Mouse (Mus musculus) megakaryocyte, embryonic 14.5 days (primary cell): ENCODE results near the gene Tysnd1. TPM values are rescaled to one million over a fixed set of nuclear protein-coding genes. Genes with fewer than 3 reads are reported as not detected.

Experiments
- H3K27me3 ChIP-seq: replicated peaks from 2 replicates; pipeline ENCODE3; 2012; ENCODE audit warnings: inconsistent platforms
- H3K36me3 ChIP-seq: replicated peaks from 2 replicates; pipeline ENCODE3; 2012; ENCODE audit warnings: low read length, inconsistent platforms, mixed read lengths
- H3K4me1 ChIP-seq: 2 replicates; pipeline ENCODE4 v1.6.1; 2012; ENCODE audit warnings: inconsistent platforms
- H3K4me3 ChIP-seq: replicated peaks from 2 replicates; pipeline ENCODE3; 2012; ENCODE audit warnings: moderate library complexity, mild to moderate bottlenecking, inconsistent platforms
- H3K9me3 ChIP-seq: 2 replicates; pipeline ENCODE4 v1.6.1; 2012; ENCODE audit warnings: inconsistent platforms
- FLI1 ChIP-seq: IDR thresholded peaks from 2 replicates; pipeline ENCODE4 v1.6.1; 2012; ENCODE audit warnings: low read length, inconsistent platforms, mixed read lengths
- GATA1 ChIP-seq: IDR thresholded peaks from 3 replicates; pipeline ENCODE4 v1.6.1; 2012; ENCODE audit warnings: mixed read lengths, low read length, inconsistent platforms, borderline replicate concordance
- polyA plus RNA-seq: library from polyadenylated mRNA; stranded (reverse); fragments of >175 nt; gene quantifications from 2 replicates; pipeline ENCODE4 v1.2.3, GENCODE M21; 2012; ENCODE audit warnings: low replicate concordance; ENCODE audit not compliant: insufficient read depth

The Tysnd1 gene
- polyA plus RNA-seq, 1 experiment: 167 TPM

DNA sequence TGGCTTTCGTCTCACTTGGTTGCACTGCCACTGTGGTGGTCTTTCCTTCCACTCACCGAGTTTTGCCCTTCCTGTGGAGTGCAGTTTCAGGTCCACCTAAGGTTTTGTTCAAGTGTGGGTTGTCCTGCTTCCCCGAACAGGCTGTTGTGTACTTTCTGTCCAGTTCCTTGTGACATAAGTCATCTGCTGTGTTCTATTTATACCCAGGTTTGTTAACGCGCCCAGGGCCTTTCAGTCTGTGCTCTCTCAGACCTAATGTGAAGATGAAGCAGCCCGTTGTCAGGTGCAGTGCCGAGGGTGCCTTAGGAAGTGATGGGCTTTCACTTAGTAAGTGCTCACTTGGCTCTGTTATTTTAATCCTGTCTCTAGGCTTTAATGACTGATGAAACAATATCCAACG is 5.9 kb upstream of the Tysnd1 start:
- H3K36me3 ChIP-seq: peaks cover 90% of the 10 kb centered on the region
- H3K4me1 ChIP-seq: no peaks in the 10 kb centered on the region
- no peaks in the 10 kb centered on the region for H3K9me3 ChIP-seq
- H3K4me3 ChIP-seq: no peak overlapping the region
- TF ChIP-seq GATA1: no peak
- no peak for TF ChIP-seq FLI1
- no peaks in the 10 kb centered on the region for H3K27me3 ChIP-seq

DNA sequence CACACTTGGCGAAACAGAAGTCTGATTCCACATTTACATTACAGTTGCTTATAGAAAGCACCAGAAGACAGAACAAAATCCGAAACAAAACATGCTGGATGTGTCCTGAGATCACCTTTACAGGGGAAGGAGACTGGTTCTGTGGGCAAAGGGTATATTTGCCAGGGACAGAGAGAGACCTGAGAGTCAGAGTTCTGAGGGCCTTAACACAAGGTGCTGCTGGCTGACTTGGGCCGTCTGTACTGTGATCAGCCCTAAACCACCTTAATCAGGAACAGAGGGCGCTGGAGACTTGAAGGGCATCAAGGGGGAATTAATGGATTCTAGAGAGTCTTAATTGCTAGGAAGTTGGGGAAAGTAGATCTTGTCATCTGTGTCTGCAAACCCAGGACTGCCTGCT is 1.8 kb upstream of the Tysnd1 start:
- Histone ChIP-seq H3K4me3 (no peak overlapping the region), H3K9me3 (no peaks in the 10 kb centered on the region), H3K27me3 (no peaks in the 10 kb centered on the region), H3K36me3 (peaks cover 67% of the 10 kb centered on the region), H3K4me1 (peaks cover 27% of the 10 kb centered on the region)
- no peak for TF ChIP-seq GATA1
- no peak for TF ChIP-seq FLI1

DNA sequence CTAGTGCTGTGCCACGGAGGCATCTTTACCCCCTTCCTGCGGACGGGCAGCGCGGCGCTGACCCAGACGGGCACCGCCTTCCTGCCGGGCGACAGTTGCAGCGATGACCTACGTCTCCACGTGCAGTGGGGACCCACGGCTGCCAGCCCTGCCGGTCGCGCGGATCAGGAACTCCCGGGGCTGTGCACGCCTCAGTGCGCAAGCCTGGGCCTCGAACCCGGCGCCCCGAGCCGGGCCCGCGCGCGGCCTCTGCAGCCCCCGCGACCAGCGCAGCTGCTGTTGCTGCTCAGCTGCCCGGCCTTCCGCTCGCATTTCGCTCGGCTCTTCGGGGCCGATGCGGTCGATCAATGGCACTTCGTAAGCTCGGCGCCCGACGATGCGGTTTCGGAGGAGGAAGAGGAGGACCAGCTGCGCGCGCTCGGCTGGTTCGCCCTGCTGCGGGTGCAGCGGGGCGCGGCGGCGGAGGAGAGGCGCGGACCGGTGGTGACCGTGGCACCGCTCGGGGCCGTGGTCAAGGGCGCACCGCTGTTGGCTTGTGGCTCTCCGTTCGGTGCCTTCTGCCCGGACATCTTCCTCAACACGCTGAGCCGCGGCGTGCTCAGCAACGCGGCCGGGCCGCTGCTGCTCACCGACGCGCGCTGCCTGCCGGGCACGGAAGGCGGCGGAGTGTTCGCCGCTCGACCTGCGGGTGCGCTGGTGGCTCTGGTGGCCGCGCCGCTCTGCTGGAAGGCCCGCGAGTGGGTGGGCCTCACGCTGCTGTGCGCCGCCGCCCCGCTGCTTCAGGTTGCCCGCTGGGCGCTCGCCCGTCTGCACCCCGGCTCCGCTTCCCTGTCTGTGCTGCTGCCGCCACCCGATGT is 617 bp downstream of the Tysnd1 start:
- Histone ChIP-seq H3K4me3 (peak overlapping the region; percentile 93), H3K4me1 (peaks cover 37% of the 10 kb centered on the region), H3K9me3 (no peaks in the 10 kb centered on the region), H3K27me3 (no peaks in the 10 kb centered on the region), H3K36me3 (peaks cover 63% of the 10 kb centered on the region)
- TF ChIP-seq GATA1 (no peak), FLI1 (no peak)

DNA sequence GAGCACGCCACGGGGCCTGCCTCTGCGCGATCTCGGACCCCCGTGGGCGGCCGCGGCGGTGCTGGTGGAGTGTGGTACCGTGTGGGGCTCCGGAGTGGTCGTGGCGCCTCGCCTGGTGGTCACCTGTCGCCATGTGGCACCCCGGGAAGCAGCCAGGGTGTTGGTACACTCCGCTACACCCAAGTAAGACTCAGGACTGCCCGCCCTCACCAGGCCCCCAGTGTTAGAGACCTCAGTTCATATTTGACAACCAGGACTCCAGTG is 1.2 kb downstream of the Tysnd1 start:
- Histone ChIP-seq H3K36me3 (peaks cover 62% of the 10 kb centered on the region), H3K9me3 (no peaks in the 10 kb centered on the region), H3K27me3 (no peaks in the 10 kb centered on the region), H3K4me3 (peak overlapping the region; percentile 93), H3K4me1 (peaks cover 37% of the 10 kb centered on the region)
- TF ChIP-seq GATA1: no peak
- no peak for TF ChIP-seq FLI1

DNA sequence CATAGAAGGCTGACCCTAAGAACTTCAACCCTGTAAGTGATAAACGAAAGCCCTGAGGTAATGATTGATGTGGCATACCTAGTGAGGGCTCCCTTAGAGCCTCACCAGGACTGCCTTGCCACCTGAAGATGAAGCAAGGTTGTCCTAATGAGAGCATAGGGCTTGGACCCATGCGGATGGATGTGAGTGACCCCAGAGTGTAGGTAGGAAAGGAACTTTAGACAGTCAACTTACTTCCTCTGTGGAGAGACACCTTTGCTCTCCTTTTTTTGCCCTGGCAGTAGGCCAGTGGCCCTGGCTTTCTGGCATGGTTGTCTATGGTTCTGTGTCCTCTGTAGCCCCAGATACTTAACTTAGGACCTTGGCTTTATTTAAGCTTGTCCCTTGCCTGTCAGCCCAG is 1.7 kb downstream of the Tysnd1 start:
- TF ChIP-seq GATA1 (no peak), FLI1 (no peak)
- no peaks in the 10 kb centered on the region for H3K27me3 ChIP-seq
- peak overlapping the region; percentile 93 for H3K4me3 ChIP-seq
- H3K9me3 ChIP-seq: no peaks in the 10 kb centered on the region
- H3K36me3 ChIP-seq: peaks cover 62% of the 10 kb centered on the region
- peaks cover 37% of the 10 kb centered on the region for H3K4me1 ChIP-seq

DNA sequence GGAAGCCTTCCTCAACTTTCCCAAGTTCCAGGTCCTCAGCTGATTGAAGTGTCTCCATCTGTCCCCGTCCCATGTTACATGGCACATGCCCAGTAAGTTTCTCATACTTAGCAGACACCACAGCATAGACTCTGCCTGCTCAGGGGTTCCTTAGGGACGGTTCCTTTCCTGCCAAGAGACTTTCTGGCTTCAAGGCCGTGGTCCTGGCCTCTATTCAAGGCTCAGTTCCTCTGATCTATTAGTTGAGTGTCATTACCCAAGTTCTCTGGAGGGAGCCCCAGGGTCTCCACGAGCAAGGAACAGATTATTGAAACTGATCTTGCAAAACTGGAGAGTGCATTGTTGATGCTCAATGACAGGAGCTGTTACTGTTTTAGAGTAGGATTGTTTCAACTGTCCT is 9.3 kb downstream of the Tysnd1 start:
- Histone ChIP-seq H3K4me3 (no peak overlapping the region), H3K36me3 (peaks cover 48% of the 10 kb centered on the region), H3K9me3 (no peaks in the 10 kb centered on the region), H3K4me1 (peaks cover 12% of the 10 kb centered on the region), H3K27me3 (no peaks in the 10 kb centered on the region)
- no peak for TF ChIP-seq FLI1
- TF ChIP-seq GATA1: no peak

DNA sequence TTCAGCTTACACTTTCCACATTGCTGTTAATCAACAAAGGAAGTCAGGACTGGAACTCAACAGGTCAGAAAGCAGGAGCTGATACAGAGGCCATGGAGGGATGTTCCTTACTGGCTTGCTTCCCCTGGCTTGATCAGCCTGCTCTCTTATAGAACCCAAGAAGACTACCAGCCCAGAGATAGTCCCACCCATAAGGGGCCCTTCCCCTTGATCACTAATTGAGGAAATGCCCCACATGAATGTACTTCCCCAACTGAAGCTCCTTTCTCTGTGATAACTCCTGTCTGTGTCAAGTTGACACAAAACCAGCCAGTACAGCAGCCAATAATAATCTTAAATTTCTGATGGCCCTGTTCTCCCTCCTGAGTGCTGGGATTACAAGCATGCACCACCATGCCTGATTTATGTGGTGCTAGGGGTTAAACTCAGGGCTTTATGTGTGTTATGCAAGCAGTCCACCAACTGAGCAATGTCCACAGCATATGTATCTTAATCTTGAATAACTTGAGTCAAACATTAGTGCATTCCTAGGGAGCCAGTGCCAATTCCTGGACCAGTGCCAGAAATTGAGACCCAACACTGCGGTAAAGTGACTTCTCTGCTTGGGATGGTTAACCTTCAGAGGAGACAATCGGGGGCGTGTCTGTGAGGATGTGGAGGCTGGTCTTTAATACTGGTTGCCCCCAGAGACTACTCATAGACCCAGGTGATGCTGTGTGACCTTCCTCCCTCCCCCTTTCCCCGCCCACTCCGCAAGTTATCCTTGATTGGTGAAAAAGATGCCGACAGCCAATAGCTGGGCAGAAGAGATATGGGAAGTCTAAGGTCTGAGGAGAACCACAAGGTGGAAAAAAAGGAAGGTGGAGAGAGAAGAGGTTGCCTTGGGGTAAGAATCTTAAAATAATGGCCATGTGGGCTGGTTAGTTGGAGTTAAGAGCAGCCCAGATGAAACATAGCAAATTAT is 11.4 kb downstream of the Tysnd1 start:
- Histone ChIP-seq H3K9me3 (0 out of 2 replicates have a peak, but pooled peaks cover 5% of the 10 kb centered on the region), H3K27me3 (peaks cover 8% of the 10 kb centered on the region), H3K4me3 (no peak overlapping the region), H3K4me1 (peaks cover 12% of the 10 kb centered on the region), H3K36me3 (peaks cover 32% of the 10 kb centered on the region)
- TF ChIP-seq FLI1: no peak

DNA sequence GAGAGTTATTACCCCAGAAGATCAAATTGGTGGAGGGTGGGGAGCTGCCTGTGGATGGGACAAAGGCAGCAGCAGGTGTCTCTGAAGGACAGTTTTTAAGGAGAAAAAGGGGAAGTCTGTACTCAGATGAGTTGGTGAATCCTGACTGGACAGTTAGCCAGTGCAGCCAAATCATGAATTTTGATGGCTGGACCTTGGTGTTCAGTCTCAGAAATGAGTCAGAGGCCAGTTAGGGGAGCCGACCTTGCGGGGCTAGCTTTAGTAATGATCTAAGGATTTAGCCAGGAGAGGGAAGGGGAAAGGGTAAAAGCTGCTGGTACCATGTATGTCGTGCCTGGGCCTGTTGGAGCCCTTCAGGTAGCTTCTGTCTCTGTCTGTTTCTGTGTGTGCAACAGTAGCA is 18.3 kb downstream of the Tysnd1 start:
- H3K9me3 ChIP-seq: peaks cover 12% of the 10 kb centered on the region
- H3K27me3 ChIP-seq: peaks cover 14% of the 10 kb centered on the region
- TF ChIP-seq FLI1 (no peak), GATA1 (no peak)
- H3K4me1 ChIP-seq: peaks cover 25% of the 10 kb centered on the region
- H3K36me3 ChIP-seq: no peaks in the 10 kb centered on the region
- no peak overlapping the region for H3K4me3 ChIP-seq

DNA sequence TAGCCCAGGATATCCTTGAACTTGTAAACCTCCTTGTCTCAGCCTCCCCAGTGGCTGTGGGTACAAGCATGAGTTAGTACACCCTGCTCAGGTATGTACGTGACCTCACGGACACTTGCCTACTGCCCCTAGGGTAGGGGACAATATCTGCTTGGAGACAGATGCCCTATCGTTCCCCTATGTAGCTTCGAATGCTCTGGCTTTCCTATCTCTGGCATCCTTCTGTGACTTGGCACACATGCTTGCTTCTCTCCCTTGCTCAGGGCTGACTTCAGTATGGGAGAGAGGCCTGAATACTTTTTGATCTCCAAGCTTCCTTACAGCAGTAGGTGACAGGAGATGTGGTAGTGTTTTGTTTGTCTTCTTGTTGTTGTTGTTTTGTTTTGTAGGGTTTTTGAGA is 18.8 kb downstream of the Tysnd1 start:
- Histone ChIP-seq H3K27me3 (peaks cover 14% of the 10 kb centered on the region), H3K4me1 (peaks cover 25% of the 10 kb centered on the region), H3K4me3 (no peak overlapping the region), H3K9me3 (peaks cover 12% of the 10 kb centered on the region), H3K36me3 (no peaks in the 10 kb centered on the region)
- TF ChIP-seq FLI1: no peak
- TF ChIP-seq GATA1: no peak
